Mouse (Mus musculus): Measurements from ENCODE around the gene Pramef12.

- TF ChIP-seq CTCF (IDR thresholded peaks at IDR 0.05; ENCODE audit: extremely low read depth, insufficient read depth, low read length) (no peak), POLR2A (IDR thresholded peaks at IDR 0.05; ENCODE audit: extremely low read depth, insufficient read depth, low read length) (no peak)
Observed at GRCm38 (mm10) chr4:144430723-144431122, 22.5 kb upstream of the Pramef12 start.

Measured in cortical plate, adult 2 months (tissue).